ENCODE assay signal across 16 mouse cellular contexts in the genomic region with DNA sequence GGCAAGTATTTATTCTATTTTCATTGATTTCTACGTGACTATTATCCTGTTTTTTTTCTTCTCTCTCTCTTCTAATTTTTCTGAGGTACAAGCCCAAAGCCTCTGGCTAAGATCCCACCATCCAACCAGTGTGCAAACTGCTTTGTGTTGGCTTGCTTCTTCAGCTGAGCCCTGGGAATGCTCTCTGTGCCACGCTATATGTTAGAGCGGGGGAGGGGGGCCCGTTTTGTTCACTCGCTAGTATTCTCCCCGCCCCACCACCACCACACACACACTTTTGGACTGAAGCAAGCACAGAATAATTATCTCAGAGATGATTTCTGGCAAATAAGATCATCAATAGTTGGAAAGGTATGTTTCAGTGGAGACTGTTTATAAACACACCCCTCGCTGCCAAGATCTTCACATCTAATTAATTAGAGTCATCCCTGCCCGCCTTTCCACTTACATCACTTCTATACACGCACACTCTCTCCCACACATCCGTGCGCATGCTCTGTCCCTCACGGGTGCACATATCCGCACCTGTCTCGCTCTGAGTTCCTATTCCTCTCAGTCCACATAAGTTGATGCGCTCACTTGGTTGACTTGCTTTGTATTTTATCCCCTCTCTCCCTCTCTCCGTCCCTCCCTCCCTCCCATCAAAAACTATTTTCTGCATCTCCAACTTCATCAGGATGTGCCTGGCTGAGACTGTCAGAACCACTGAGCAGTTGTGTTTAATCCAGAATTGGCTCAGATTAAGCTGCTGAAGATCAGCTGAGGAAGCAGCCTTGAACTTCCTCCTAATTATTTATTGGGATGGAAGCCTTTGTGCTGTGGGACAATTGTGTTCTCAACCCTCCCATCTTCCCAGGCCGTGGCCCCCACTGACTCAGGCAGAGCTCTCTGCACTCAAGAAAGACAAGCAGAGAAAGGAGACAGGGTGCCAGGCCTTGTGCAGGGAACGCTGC.
A peak's percentile ranks its signal among the peaks of the same experiment; 100 is the strongest.
DNase-seq lines count a peak whose midpoint lies in the region; ATAC-seq and TF ChIP-seq lines count a peak whose summit lies in the region.
"Had no signal": no experiment of that assay in that cellular context is flagged by ENCODE, and none has a peak within 500 bp of the region (broad histone marks: within the 10 kb centered on the region; RNA-seq: fewer than 3 reads in every experiment).

No protein-coding gene starts in this region.

- 41% methylated on average over 18 of the region's 18 CpGs for WGBS in forebrain, embryonic 13.5 days
- 41% methylated on average over 18 of the region's 18 CpGs for WGBS in hindbrain, postnatal 0 days

- no peak overlapping the region for H3K9ac ChIP-seq in forebrain, embryonic 13.5 days
- no peak overlapping the region for H3K9ac ChIP-seq in hindbrain, postnatal 0 days (replicated peaks; ENCODE audit: low read length)
- H3K9ac ChIP-seq: embryonic facial prominence, embryonic 12.5 days; lung, embryonic 14.5 days had no signal

- 0 out of 2 replicates have a peak, but pooled peaks cover 2% of the 10 kb centered on the region for H3K27me3 ChIP-seq in forebrain, embryonic 13.5 days
- no peaks in the 10 kb centered on the region for H3K27me3 ChIP-seq in hindbrain, postnatal 0 days (ENCODE audit: insufficient read depth, low read length)
- H3K27me3 ChIP-seq: embryonic facial prominence, embryonic 12.5 days had no signal

- no peaks in the 10 kb centered on the region for H3K9me3 ChIP-seq in forebrain, embryonic 13.5 days (replicated peaks)
- H3K9me3 ChIP-seq in hindbrain, postnatal 0 days (ENCODE audit: low read length) = no peaks in the 10 kb centered on the region
- H3K9me3 ChIP-seq: embryonic facial prominence, embryonic 12.5 days; G1E had no signal

- H3K27ac ChIP-seq in forebrain, embryonic 13.5 days = no peak overlapping the region
- peak overlapping the region; percentile 68; the same call in 1 of the 2 replicates for H3K27ac ChIP-seq in hindbrain, postnatal 0 days
- H3K27ac ChIP-seq: embryonic facial prominence, embryonic 12.5 days had no signal

- peaks cover 24% of the 10 kb centered on the region for H3K4me1 ChIP-seq in forebrain, embryonic 13.5 days
- peaks cover 4% of the 10 kb centered on the region; the same call in 1 of the 2 replicates for H3K4me1 ChIP-seq in hindbrain, postnatal 0 days (ENCODE audit: insufficient read depth, low read length)

- TF ChIP-seq CTCF in hindbrain, postnatal 0 days (IDR thresholded peaks at IDR 0.05; ENCODE audit: low read depth) = no peak

- DNase-seq in embryo, embryonic 11 days = peak; percentile 31
- no peak for DNase-seq in embryo, embryonic 9.5 days (ENCODE audit: extremely low spot score)
- peak; percentile 61 for DNase-seq in brain, adult 2 months (ENCODE audit: low read depth, low spot score)
- peak; percentile 73 for DNase-seq in hindbrain, postnatal 0 days (ENCODE audit: low spot score)
- no peak for DNase-seq in layer of hippocampus, adult 11-12 months (ENCODE audit: low spot score)
- DNase-seq in lung, postnatal 4 days = no peak
- no peak for DNase-seq in layer of hippocampus, adult 8-10 months (ENCODE audit: low spot score in 2 of 2)
- DNase-seq: adrenal gland, postnatal 14 days; gastrocnemius, postnatal 14 days; heart, postnatal 4 days; kidney, adult 18-20 months; lung, embryonic 14.5 days had no signal

- H3K4me3 ChIP-seq in forebrain, embryonic 13.5 days = no peak overlapping the region
- no peak overlapping the region for H3K4me3 ChIP-seq in hindbrain, postnatal 0 days (ENCODE audit: low read length)
- H3K4me3 ChIP-seq: embryonic facial prominence, embryonic 12.5 days had no signal

- peak overlapping the region; percentile 32 for H3K4me2 ChIP-seq in forebrain, embryonic 13.5 days
- H3K4me2 ChIP-seq in hindbrain, postnatal 0 days (ENCODE audit: low read depth, low read length) = peak overlapping the region; percentile 42
- H3K4me2 ChIP-seq: embryonic facial prominence, embryonic 12.5 days; heart, embryonic 11.5 days; lung, embryonic 14.5 days had no signal

- peak; percentile 65; the same call in 1 of the 2 replicates for ATAC-seq in forebrain, embryonic 13.5 days
- ATAC-seq in hindbrain, postnatal 0 days = peak; percentile 81

- no peaks in the 10 kb centered on the region for H3K36me3 ChIP-seq in forebrain, embryonic 13.5 days (ENCODE audit: poor library complexity, severe bottlenecking)
- H3K36me3 ChIP-seq in hindbrain, postnatal 0 days (ENCODE audit: insufficient read depth, low read length) = no peaks in the 10 kb centered on the region
- H3K36me3 ChIP-seq: embryonic facial prominence, embryonic 12.5 days had no signal

Comparison
In these comparisons a context has a peak if more than half of its experiments do, and no peak if none do; other contexts are left out.
1. DNase-seq: peak in embryo, embryonic 11 days (single experiment), brain, adult 2 months (single experiment) and hindbrain, postnatal 0 days (single experiment); none in embryo, embryonic 9.5 days (single experiment), layer of hippocampus, adult 11-12 months (single experiment), lung, postnatal 4 days (0 of 2) and layer of hippocampus, adult 8-10 months (0 of 2).